ENCODE assay signal across 8 mouse cellular contexts in genomic region chr2:117228601-117229125, GRCm38 (mm10). TPM values are rescaled to one million over a fixed set of nuclear protein-coding genes. Genes with fewer than 3 reads are reported as not detected.
DNase-seq lines count a peak whose midpoint lies in the region; ATAC-seq lines count a peak whose summit lies in the region.
"Had no signal": no experiment of that assay in that cellular context is flagged by ENCODE, and none has a peak within 500 bp of the region (broad histone marks: within the 10 kb centered on the region; RNA-seq: fewer than 3 reads in every experiment).

No protein-coding gene starts in this region.

- H3K9me3 ChIP-seq in lung, embryonic 16.5 days (ENCODE audit: control insufficient read depth, low read length): no peaks in the 10 kb centered on the region
- H3K9me3 ChIP-seq in midbrain, embryonic 10.5 days (replicated peaks): no peaks in the 10 kb centered on the region
- no peaks in the 10 kb centered on the region for H3K9me3 ChIP-seq in stomach, embryonic 16.5 days (replicated peaks; ENCODE audit: control insufficient read depth, low read length)
- H3K9me3 ChIP-seq: heart, embryonic 13.5 days had no signal

- H3K4me2 ChIP-seq in lung, embryonic 16.5 days (ENCODE audit: low read depth, low read length): no peak overlapping the region
- peak overlapping the region; percentile 4; the same call in 1 of the 2 replicates for H3K4me2 ChIP-seq in stomach, embryonic 16.5 days (ENCODE audit: low read depth, low read length)
- H3K4me2 ChIP-seq: heart, embryonic 13.5 days had no signal

- H3K36me3 ChIP-seq in lung, embryonic 16.5 days (ENCODE audit: control insufficient read depth, insufficient read depth, low read length): no peaks in the 10 kb centered on the region
- H3K36me3 ChIP-seq in midbrain, embryonic 10.5 days: no peaks in the 10 kb centered on the region
- no peaks in the 10 kb centered on the region for H3K36me3 ChIP-seq in stomach, embryonic 16.5 days (ENCODE audit: control insufficient read depth, insufficient read depth, low read length)
- H3K36me3 ChIP-seq: heart, embryonic 13.5 days had no signal

- WGBS in lung, embryonic 16.5 days: 39% methylated on average over 11 of the region's 11 CpGs
- 41% methylated on average over 11 of the region's 11 CpGs for WGBS in midbrain, embryonic 10.5 days
- 40% methylated on average over 11 of the region's 11 CpGs for WGBS in stomach, embryonic 16.5 days

- ATAC-seq in lung, embryonic 16.5 days (ENCODE audit: low read depth): peak; percentile 49
- ATAC-seq in stomach, embryonic 16.5 days (ENCODE audit: insufficient read depth, low FRiP score): peak; percentile 40; the same call in 1 of the 2 replicates

- H3K4me1 ChIP-seq in lung, embryonic 16.5 days (replicated peaks; ENCODE audit: control insufficient read depth, insufficient read depth, low read length): peaks cover 6% of the 10 kb centered on the region; the same call in 1 of the 2 replicates
- peaks cover 28% of the 10 kb centered on the region for H3K4me1 ChIP-seq in midbrain, embryonic 10.5 days
- H3K4me1 ChIP-seq in stomach, embryonic 16.5 days (ENCODE audit: control insufficient read depth, insufficient read depth, low read length): peaks cover 4% of the 10 kb centered on the region; the same call in 1 of the 2 replicates
- H3K4me1 ChIP-seq: heart, embryonic 13.5 days had no signal

- no peak overlapping the region for H3K9ac ChIP-seq in lung, embryonic 16.5 days (ENCODE audit: low read length)
- H3K9ac ChIP-seq in stomach, embryonic 16.5 days (ENCODE audit: low read length): no peak overlapping the region
- H3K9ac ChIP-seq: heart, embryonic 13.5 days had no signal

- DNase-seq in lung, adult 18-20 months: no peak
- DNase-seq in frontal cortex, postnatal 10 days (ENCODE audit: low spot score in 2 of 2): peak; percentile 29 to 36
- peak; percentile 22 for DNase-seq in midbrain, embryonic 10.5 days (ENCODE audit: low spot score)
- no peak for DNase-seq in urinary bladder, postnatal 14 days (ENCODE audit: low spot score)
- no peak for DNase-seq in thymus, postnatal 14 days

- no peaks in the 10 kb centered on the region for H3K27me3 ChIP-seq in lung, embryonic 16.5 days (ENCODE audit: control insufficient read depth, insufficient read depth, low read depth, low read length)
- H3K27me3 ChIP-seq in midbrain, embryonic 10.5 days (ENCODE audit: low read depth, poor library complexity, severe bottlenecking): peaks cover 12% of the 10 kb centered on the region
- no peaks in the 10 kb centered on the region for H3K27me3 ChIP-seq in stomach, embryonic 16.5 days (ENCODE audit: control insufficient read depth, insufficient read depth, low read length)

- no peak overlapping the region for H3K27ac ChIP-seq in lung, embryonic 16.5 days (ENCODE audit: low read length)
- peak overlapping the region; percentile 61; the same call in 1 of the 2 replicates for H3K27ac ChIP-seq in midbrain, embryonic 10.5 days (replicated peaks)
- H3K27ac ChIP-seq in stomach, embryonic 16.5 days (ENCODE audit: low read length): no peak overlapping the region; the same call in 1 of the 2 replicates
- H3K27ac ChIP-seq: heart, embryonic 13.5 days had no signal

- no peak overlapping the region for H3K4me3 ChIP-seq in lung, embryonic 16.5 days (ENCODE audit: low read length)
- no peak overlapping the region for H3K4me3 ChIP-seq in midbrain, embryonic 10.5 days
- no peak overlapping the region for H3K4me3 ChIP-seq in stomach, embryonic 16.5 days (replicated peaks; ENCODE audit: low read length)
- H3K4me3 ChIP-seq: heart, embryonic 13.5 days had no signal

RNA-seq across cellular contexts. Expression of gene Fam98b, which starts 20.9 kb away (rescaled TPM):
- 7.6 and 8.6 TPM in 2 replicates for polyA plus RNA-seq in lung, embryonic 16.5 days (2015; fragmentation: Nextera tagmentation; extraction: Ambion mirVana)
- 19.7 and 20.1 TPM in 2 replicates for polyA plus RNA-seq in midbrain, embryonic 10.5 days (2016; fragmentation: Nextera tagmentation; extraction: Ambion mirVana)
- 5.3 and 7.4 TPM in 2 replicates for polyA plus RNA-seq in stomach, embryonic 16.5 days (2015; fragmentation: Nextera tagmentation; extraction: Ambion mirVana)

Comparison
In these comparisons a context has a peak if more than half of its experiments do, and no peak if none do; other contexts are left out.
1. DNase-seq: peak in frontal cortex, postnatal 10 days (2 of 2) and midbrain, embryonic 10.5 days (single experiment); none in lung, adult 18-20 months (0 of 2), urinary bladder, postnatal 14 days (single experiment) and thymus, postnatal 14 days (single experiment).